Mouse (Mus musculus) intestine, postnatal 0 days (tissue): ENCODE data around the gene Ralgps1. TPM values are rescaled to one million over a fixed set of nuclear protein-coding genes. Genes with fewer than 3 reads are reported as not detected.
A peak's percentile ranks its signal among the peaks of the same experiment; 100 is the strongest.

Experiments used
- ATAC-seq: fragments of 200-750 bp; cut with Nextera tagmentation; 2 replicates; pipeline ENCODE4 v1.8.0; 2017; ENCODE audit warnings: mild to moderate bottlenecking, moderate TSS enrichment, moderate library complexity
- H3K27ac ChIP-seq: fragments of 300-500 bp; sonication (generic); 2 replicates; pipeline ENCODE4 v1.5.1; 2014; ENCODE audit warnings: mild to moderate bottlenecking, low read depth, low read length, moderate library complexity
- H3K27me3 ChIP-seq: fragments of 300-500 bp; sonication (generic); replicated peaks from 2 replicates; pipeline ENCODE4 v1.6.1; 2014; ENCODE audit warnings: low read length, mixed read lengths; ENCODE audit not compliant: control insufficient read depth, insufficient read depth
- H3K36me3 ChIP-seq: fragments of 300-500 bp; sonication (generic); 2 replicates; pipeline ENCODE4 v1.6.1; 2014; ENCODE audit warnings: mild to moderate bottlenecking, moderate library complexity; ENCODE audit not compliant: control insufficient read depth, insufficient read depth
- H3K4me1 ChIP-seq: fragments of 300-500 bp; sonication (generic); replicated peaks from 2 replicates; pipeline ENCODE4 v1.6.1; 2014; ENCODE audit warnings: antibody characterized with exemption, low read length, mixed read lengths; ENCODE audit not compliant: control insufficient read depth, insufficient read depth
- H3K4me2 ChIP-seq: fragments of 300-500 bp; sonication (generic); replicated peaks from 2 replicates; pipeline ENCODE4 v1.6.1; 2014; ENCODE audit warnings: low read depth, mild to moderate bottlenecking, moderate library complexity
- H3K4me3 ChIP-seq: fragments of 300-500 bp; sonication (generic); 2 replicates; pipeline ENCODE4 v1.5.1; 2014; ENCODE audit warnings: low read depth, low read length
- H3K9ac ChIP-seq: fragments of 300-500 bp; sonication (generic); 2 replicates; pipeline ENCODE4 v1.6.1; 2014; ENCODE audit warnings: mild to moderate bottlenecking, low read depth, low read length
- H3K9me3 ChIP-seq: fragments of 300-500 bp; sonication (generic); 2 replicates; pipeline ENCODE4 v1.6.1; 2016; ENCODE audit warnings: mixed run types; ENCODE audit not compliant: control insufficient read depth
- CTCF ChIP-seq: sonication (generic); IDR thresholded peaks from 2 replicates; pipeline ENCODE4 v1.5.1; 2016; ENCODE audit warnings: low read depth, mild to moderate bottlenecking, control low read depth, antibody characterized with exemption, moderate library complexity
- WGBS: fragments of 180-500 bp; shearing (Covaris S2); extraction: QIAGEN DNeasy Blood & Tissue Kit; methylation state at CpG from one replicate; pipeline ENCODE4 v1.1.7; 2014; 5-methylcytosine and 5-hydroxymethylcytosine counted together
- polyA plus RNA-seq: library from polyadenylated mRNA; unstranded; fragments of >200 nt; fragmentation: Nextera tagmentation; extraction: Ambion mirVana; gene quantifications from 2 replicates; pipeline ENCODE4 v1.2.1, GENCODE M21; 2015

Ralgps1 gene
- polyA plus RNA-seq: 4.0 and 4.9 TPM in 2 replicates

DNA sequence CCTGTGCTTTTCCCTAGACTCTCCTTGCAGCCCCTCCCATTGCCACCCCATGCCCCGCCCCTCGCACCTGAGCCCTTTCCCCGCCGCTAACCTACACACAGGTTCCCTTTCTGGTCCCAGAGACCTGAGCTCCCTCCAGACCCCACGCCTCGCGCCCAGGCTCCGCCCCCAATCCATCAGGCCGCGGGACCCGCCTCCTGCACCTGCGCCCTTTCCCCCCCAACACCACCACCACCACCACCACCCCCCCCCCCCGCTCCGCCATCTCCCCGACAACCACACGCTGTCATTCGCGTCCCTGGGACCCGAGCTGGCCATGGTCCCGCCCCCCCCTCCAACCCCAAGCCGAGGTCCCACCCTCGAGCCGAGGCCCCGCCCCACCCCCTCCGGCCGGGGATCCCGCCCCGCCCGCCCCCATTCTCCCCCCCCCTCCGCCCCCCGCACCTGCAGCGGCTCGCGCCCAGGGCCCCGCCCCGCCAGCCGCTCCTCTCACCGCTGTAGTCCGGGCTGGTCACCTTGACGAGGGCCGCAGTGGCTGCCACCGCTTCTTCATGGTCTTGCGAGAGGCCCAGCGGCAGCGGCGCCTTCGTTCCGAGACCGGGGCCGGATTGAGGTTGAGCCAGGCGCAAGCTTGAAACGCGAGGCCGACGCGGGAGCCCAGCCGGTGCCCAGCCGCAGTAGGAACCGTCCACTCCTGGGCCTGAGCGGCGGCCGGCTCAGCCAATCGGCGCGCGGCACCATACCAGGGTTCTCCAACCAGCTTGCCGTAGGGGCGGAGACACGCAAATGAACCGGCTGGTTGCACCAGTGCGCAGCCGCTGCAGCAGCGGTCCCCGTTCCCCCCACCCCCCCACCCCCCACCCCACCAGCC lies at the start of gene Ralgps1:
Ralgps1 (minus strand) TSS at position 710 of the 871 bp plus-strand sequence.
- ATAC-seq: peak; percentile 93
- Histone ChIP-seq H3K27me3 (no peaks in the 10 kb centered on the region), H3K9me3 (no peaks in the 10 kb centered on the region), H3K27ac (peak within 1 kb of the TSS; percentile 93), H3K4me3 (peak within 1 kb of the TSS; percentile 58), H3K4me1 (peaks cover 8% of the 10 kb centered on the region; the same call in 1 of the 2 replicates), H3K9ac (peak within 1 kb of the TSS; percentile 50), H3K4me2 (peak within 1 kb of the TSS; percentile 74), H3K36me3 (no peaks in the 10 kb centered on the region; the same call in 1 of the 2 replicates)
- WGBS: under 1% methylated on average over 57 of the region's 74 CpGs
- no peak for TF ChIP-seq CTCF

DNA sequence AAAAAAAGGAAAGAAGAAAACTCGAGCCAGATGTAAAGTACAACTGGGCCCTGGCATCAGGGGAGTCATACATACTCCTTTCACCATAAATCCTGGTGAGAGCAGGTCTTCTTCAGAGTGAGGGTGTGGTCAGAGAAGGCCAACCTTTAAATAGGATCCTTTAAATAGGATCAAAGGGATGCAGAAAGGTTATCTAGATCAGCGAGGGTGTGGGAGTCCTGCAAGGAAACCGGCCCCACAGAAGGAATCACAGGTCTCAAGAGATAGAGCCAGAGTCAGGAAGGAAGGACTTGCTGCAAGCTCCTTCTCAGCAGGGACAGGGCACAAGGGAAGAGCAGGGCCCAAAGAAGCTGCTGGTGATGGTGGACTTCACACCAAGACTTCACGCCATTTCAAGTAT lies 46.2 kb upstream of the Ralgps1 start:
- H3K36me3 ChIP-seq: peaks cover 15% of the 10 kb centered on the region
- no peaks in the 10 kb centered on the region for H3K27me3 ChIP-seq
- no peak for ATAC-seq
- no peak overlapping the region for H3K4me3 ChIP-seq
- no peak for TF ChIP-seq CTCF
- H3K9me3 ChIP-seq: no peaks in the 10 kb centered on the region
- WGBS: 57% methylated on average over 4 of the region's 4 CpGs
- H3K4me2 ChIP-seq: no peak overlapping the region
- no peak overlapping the region for H3K27ac ChIP-seq
- no peak overlapping the region for H3K9ac ChIP-seq
- H3K4me1 ChIP-seq: no peaks in the 10 kb centered on the region

DNA sequence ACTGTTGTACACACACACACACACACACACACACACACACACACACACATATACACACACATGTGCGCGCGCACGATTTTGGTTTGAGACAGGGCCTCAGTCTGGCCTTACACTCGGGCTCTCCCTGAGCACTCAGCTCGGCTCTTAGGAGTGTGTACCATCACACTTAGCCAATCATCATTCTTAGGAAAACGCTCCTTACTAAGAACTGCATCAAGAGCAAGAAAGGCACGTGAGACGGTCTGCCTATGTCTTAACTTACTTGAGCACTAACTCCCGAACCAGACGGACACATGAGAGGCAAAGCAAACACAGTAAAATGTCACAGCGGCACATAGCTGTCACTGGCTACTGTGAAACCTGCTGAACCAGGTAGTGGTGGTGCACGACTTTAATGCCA lies 42.7 kb upstream of the Ralgps1 start:
- Histone ChIP-seq H3K9me3 (no peaks in the 10 kb centered on the region), H3K36me3 (peaks cover 28% of the 10 kb centered on the region), H3K4me1 (no peaks in the 10 kb centered on the region), H3K4me2 (no peak overlapping the region), H3K27ac (no peak overlapping the region), H3K27me3 (no peaks in the 10 kb centered on the region), H3K4me3 (no peak overlapping the region), H3K9ac (no peak overlapping the region)
- no peak for ATAC-seq
- 75% methylated on average over 13 of the region's 13 CpGs for WGBS
- no peak for TF ChIP-seq CTCF

DNA sequence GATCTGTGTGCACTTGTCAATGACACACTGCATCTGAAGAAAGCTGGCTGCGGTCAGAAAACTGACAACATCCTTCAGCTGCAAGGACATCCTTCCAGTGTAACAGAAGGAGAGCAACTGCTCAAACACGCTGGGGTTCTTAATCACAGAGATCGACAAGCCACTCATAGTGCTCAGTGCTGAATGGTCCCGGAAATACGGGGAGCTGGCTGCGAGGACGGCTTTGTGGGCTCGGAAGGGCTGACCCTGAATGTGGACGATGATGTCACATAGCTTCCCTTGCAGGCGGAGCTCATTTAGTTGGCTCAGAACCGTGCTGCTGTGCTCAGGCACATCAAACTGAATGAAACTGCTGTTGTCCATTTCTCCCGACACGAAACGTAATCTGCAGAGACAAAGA lies 40.8 kb upstream of the Ralgps1 start:
- peaks cover 31% of the 10 kb centered on the region for H3K36me3 ChIP-seq
- no peak overlapping the region for H3K4me2 ChIP-seq
- ATAC-seq: no peak
- no peaks in the 10 kb centered on the region for H3K27me3 ChIP-seq
- H3K4me1 ChIP-seq: 0 out of 2 replicates have a peak, but pooled peaks cover 2% of the 10 kb centered on the region
- H3K9me3 ChIP-seq: no peaks in the 10 kb centered on the region
- H3K9ac ChIP-seq: no peak overlapping the region
- H3K27ac ChIP-seq: no peak overlapping the region
- TF ChIP-seq CTCF: no peak
- H3K4me3 ChIP-seq: no peak overlapping the region
- 83% methylated on average over 14 of the region's 14 CpGs for WGBS

DNA sequence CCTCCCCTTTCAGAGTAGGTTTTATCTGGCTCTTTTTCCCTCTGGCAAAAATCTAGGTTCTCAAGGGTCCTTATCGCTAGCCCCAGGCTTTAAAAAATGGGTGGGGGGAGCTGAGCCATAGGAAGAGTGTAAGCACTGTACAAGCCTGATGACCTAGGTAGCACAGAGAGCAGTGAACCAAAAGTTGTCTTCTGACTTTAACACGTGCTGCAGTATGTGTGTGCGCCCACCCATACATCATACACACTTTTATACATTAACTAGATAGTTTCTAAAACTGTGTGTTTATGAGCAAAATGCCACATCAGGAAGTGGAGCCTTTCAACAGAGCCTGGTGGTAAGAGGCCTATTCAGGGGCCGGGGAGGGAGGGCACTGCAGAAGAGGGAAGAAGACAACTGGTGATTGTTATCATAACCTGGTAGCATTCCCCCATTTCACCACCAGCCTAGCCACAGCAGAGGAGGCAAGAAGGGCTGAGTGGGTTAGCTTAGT lies 32.3 kb upstream of the Ralgps1 start:
- Histone ChIP-seq H3K9ac (no peak overlapping the region), H3K4me3 (no peak overlapping the region), H3K4me2 (no peak overlapping the region), H3K27ac (no peak overlapping the region; the same call in 1 of the 2 replicates), H3K9me3 (no peaks in the 10 kb centered on the region), H3K36me3 (peaks cover 6% of the 10 kb centered on the region; the same call in 1 of the 2 replicates), H3K4me1 (no peaks in the 10 kb centered on the region), H3K27me3 (no peaks in the 10 kb centered on the region)
- no peak for TF ChIP-seq CTCF
- ATAC-seq: 0 out of 2 replicates have a peak, but pooled peaks have one; percentile 16
- WGBS: 38% methylated on average over 4 of the region's 4 CpGs

DNA sequence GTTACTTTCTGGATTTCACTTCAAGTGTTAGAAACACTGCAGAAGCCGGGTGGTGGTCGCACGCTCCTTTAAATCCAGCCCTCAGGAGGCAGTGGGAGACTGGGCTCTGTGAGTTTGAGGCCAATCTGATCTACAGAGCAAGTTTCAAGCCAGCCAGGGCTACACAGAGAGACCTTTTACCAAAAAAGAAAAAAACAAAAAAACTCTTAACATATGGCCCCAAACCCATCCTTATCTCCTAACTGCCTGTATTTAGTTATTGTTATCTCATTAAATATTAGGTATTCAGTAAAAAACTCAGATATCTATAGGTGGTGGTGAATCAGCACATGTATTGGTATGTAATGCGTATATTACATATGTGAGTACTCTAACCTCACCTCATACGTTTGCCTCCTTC lies 31.4 kb upstream of the Ralgps1 start:
- Histone ChIP-seq H3K4me2 (no peak overlapping the region), H3K27me3 (no peaks in the 10 kb centered on the region), H3K4me1 (no peaks in the 10 kb centered on the region), H3K9me3 (no peaks in the 10 kb centered on the region), H3K9ac (no peak overlapping the region), H3K36me3 (peaks cover 3% of the 10 kb centered on the region; the same call in 1 of the 2 replicates), H3K4me3 (no peak overlapping the region), H3K27ac (no peak overlapping the region)
- 73% methylated on average over 5 of the region's 5 CpGs for WGBS
- ATAC-seq: no peak
- no peak for TF ChIP-seq CTCF
